In genomic region chr17:26095121-26095740, GRCm38 (mm10) we compare ENCODE assay signal across 8 mouse cellular contexts. TPM values are rescaled to one million over a fixed set of nuclear protein-coding genes. Genes with fewer than 3 reads are reported as not detected.
DNase-seq lines count a peak whose midpoint lies in the region; ATAC-seq lines count a peak whose summit lies in the region.

Nme4 (minus strand) TSS chr17:26095602.

- H3K4me1 ChIP-seq in brown adipose tissue, adult 24 weeks (ENCODE audit: control insufficient read depth, insufficient read depth, insufficient read length, low read length): no peaks in the 10 kb centered on the region
- H3K4me1 ChIP-seq in erythroblast, embryonic 14.5 days (ENCODE audit: control insufficient read depth): peaks cover 34% of the 10 kb centered on the region

- DNase-seq in MN1 (ENCODE audit: low spot score): peak; percentile 49
- DNase-seq in heart, postnatal 4 days: peak; percentile 51
- DNase-seq in layer of hippocampus, adult 9-10 months (ENCODE audit: low spot score): peak; percentile 22
- DNase-seq in lung, postnatal 10 days: peak; percentile 42
- peak; percentile 79 for DNase-seq in retina, embryonic 14.5 days (ENCODE audit: low spot score)

- peaks cover 3% of the 10 kb centered on the region for H3K9me3 ChIP-seq in erythroblast, embryonic 14.5 days (ENCODE audit: control insufficient read depth, low read length)

- no peaks in the 10 kb centered on the region; the same call in 1 of the 2 replicates for H3K27me3 ChIP-seq in erythroblast, embryonic 14.5 days (ENCODE audit: control insufficient read depth)

- H3K27ac ChIP-seq in brown adipose tissue, adult 24 weeks (replicated peaks; ENCODE audit: low read depth, low read length): no peak within 1 kb of the TSS

- ATAC-seq in monocyte, adult 5-6 weeks (replicated peaks; ENCODE audit: insufficient number of reproducible peaks, low FRiP score, low TSS enrichment, poor library complexity, severe bottlenecking): no peak

- H3K4me3 ChIP-seq in brown adipose tissue, adult 24 weeks (ENCODE audit: insufficient read depth, low read depth, low read length): peak within 1 kb of the TSS; percentile 87
- H3K4me3 ChIP-seq in erythroblast, embryonic 14.5 days (replicated peaks): peak within 1 kb of the TSS; percentile 69

- H3K36me3 ChIP-seq in erythroblast, embryonic 14.5 days (ENCODE audit: control insufficient read depth): peaks cover 12% of the 10 kb centered on the region

RNA-seq across cellular contexts. Expression of gene Nme4, which starts in this region (rescaled TPM):
- 1.9 and 5.5 TPM in 2 replicates for polyA plus RNA-seq in brown adipose tissue, adult 24 weeks (2012; ENCODE audit: insufficient read depth, insufficient read length, missing spikeins)
- polyA plus RNA-seq in erythroblast, embryonic 14.5 days (2012): 5.5 and 9.0 TPM in 2 replicates
- 10 to 100 TPM; 10.3 to 10.8 TPM for total RNA-seq in heart, postnatal 4 days (2021)
- 1.1 TPM in 1 of 3 replicates, not detected in the others for total RNA-seq in monocyte, adult 5-6 weeks (2017)

Comparison
In these comparisons a context has a peak if more than half of its experiments do, and no peak if none do; other contexts are left out.
1. DNase-seq: peak in every context shown above with its lines; median percentile 79 in retina, embryonic 14.5 days; 51 in heart, postnatal 4 days; 49 in MN1; 42 in lung, postnatal 10 days; 22 in layer of hippocampus, adult 9-10 months.